Mouse (Mus musculus) midbrain, postnatal 0 days (tissue): Measurements from ENCODE around the gene Fam49a. TPM values are rescaled to one million over a fixed set of nuclear protein-coding genes. Genes with fewer than 3 reads are reported as not detected.
A peak's percentile ranks its signal among the peaks of the same experiment; 100 is the strongest.

Source experiments
- ATAC-seq: fragments of 200-750 bp; cut with Nextera tagmentation; 2 replicates; pipeline ENCODE4 v1.8.0; 2017; ENCODE audit warnings: moderate number of reproducible peaks, mild to moderate bottlenecking, moderate TSS enrichment, moderate library complexity; ENCODE audit not compliant: low FRiP score
- DNase-seq: peaks from one replicate; pipeline ENCODE4 v3.0.0-alpha.2; 2015; ENCODE audit warnings: low spot score
- H3K27ac ChIP-seq: fragments of 300-500 bp; sonication (generic); 2 replicates; pipeline ENCODE4 v1.5.1; 2014; ENCODE audit warnings: low read depth, mild to moderate bottlenecking, low read length, mixed read lengths
- H3K27me3 ChIP-seq: fragments of 300-500 bp; sonication (generic); 2 replicates; pipeline ENCODE4 v1.6.1; 2014; ENCODE audit warnings: low read length, control low read depth, mixed read lengths; ENCODE audit not compliant: insufficient read depth
- H3K36me3 ChIP-seq: fragments of 300-500 bp; sonication (generic); 2 replicates; pipeline ENCODE4 v1.6.1; 2014; ENCODE audit warnings: low read length, control low read depth, mixed read lengths; ENCODE audit not compliant: insufficient read depth
- H3K4me1 ChIP-seq: fragments of 300-500 bp; sonication (generic); 2 replicates; pipeline ENCODE4 v1.6.1; 2014; ENCODE audit warnings: mild to moderate bottlenecking, control low read depth, antibody characterized with exemption, low read length, mixed read lengths; ENCODE audit not compliant: insufficient read depth
- H3K4me2 ChIP-seq: fragments of 300-500 bp; sonication (generic); 2 replicates; pipeline ENCODE4 v1.6.1; 2014; ENCODE audit warnings: low read depth, mild to moderate bottlenecking, low read length, mixed read lengths; ENCODE audit not compliant: poor library complexity, severe bottlenecking
- H3K4me3 ChIP-seq: fragments of 300-500 bp; sonication (generic); 2 replicates; pipeline ENCODE4 v1.5.1; 2014; ENCODE audit warnings: low read depth, mild to moderate bottlenecking, low read length, moderate library complexity
- H3K9ac ChIP-seq: fragments of 300-500 bp; sonication (generic); replicated peaks from 2 replicates; pipeline ENCODE4 v1.6.1; 2014; ENCODE audit warnings: mild to moderate bottlenecking, low read length, moderate library complexity, mixed read lengths; ENCODE audit not compliant: poor library complexity, severe bottlenecking
- H3K9me3 ChIP-seq: fragments of 300-500 bp; sonication (generic); 2 replicates; pipeline ENCODE4 v1.6.1; 2016; ENCODE audit warnings: low read length, control low read depth
- CTCF ChIP-seq: IDR thresholded peaks from 2 replicates; pipeline ENCODE4 v1.5.1; 2016; ENCODE audit warnings: antibody characterized with exemption, mild to moderate bottlenecking
- WGBS: fragments of 180-500 bp; shearing (Covaris S2); extraction: QIAGEN DNeasy Blood & Tissue Kit; methylation state at CpG from one replicate; pipeline ENCODE4 v1.1.7; 2014; 5-methylcytosine and 5-hydroxymethylcytosine counted together
- polyA plus RNA-seq: library from polyadenylated mRNA; unstranded; fragments of >200 nt; fragmentation: Nextera tagmentation; extraction: Ambion mirVana; gene quantifications from 2 replicates; pipeline ENCODE4 v1.2.1, GENCODE M21; 2015
- total RNA-seq: library from RNA; depleted of rRNA; stranded (reverse); fragments of >200 nt; gene quantifications from 2 replicates; pipeline ENCODE4 v1.2.3, GENCODE M21; 2014

The Fam49a gene
- total and polyA plus RNA-seq, 2 experiments from 2014 or later = 58.3 to 88.2 TPM

DNA sequence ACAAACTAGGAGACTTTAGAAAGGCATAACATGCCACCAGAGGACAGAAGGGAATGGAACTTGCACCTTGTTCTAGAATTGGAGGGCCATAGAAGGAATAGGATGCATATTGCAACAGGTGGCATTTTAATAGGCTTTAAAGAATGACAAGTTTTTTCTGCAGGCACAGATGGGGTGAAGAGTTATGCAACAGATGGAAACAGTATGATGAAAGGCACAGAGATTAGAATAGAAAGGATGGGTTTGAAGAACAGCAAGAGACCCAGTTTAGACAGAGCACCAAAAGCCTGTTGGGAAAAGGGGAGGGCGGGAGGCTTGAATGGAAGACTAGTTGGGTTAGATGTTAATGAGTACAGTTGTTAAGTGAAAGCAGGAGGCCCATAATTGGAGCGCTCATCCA is 81.4 kb downstream of the Fam49a start:
- DNase-seq (no peak), ATAC-seq (no peak)
- 94% methylated on average over 2 of the region's 2 CpGs for WGBS
- Histone ChIP-seq H3K9me3 (no peaks in the 10 kb centered on the region), H3K4me1 (no peaks in the 10 kb centered on the region), H3K9ac (no peak overlapping the region), H3K4me3 (no peak overlapping the region), H3K4me2 (no peak overlapping the region), H3K36me3 (no peaks in the 10 kb centered on the region), H3K27ac (no peak overlapping the region), H3K27me3 (no peaks in the 10 kb centered on the region)
- TF ChIP-seq CTCF = no peak

- H3K9me3 ChIP-seq = no peaks in the 10 kb centered on the region
- H3K9ac ChIP-seq = no peak overlapping the region
- no peaks in the 10 kb centered on the region for H3K4me1 ChIP-seq
- DNase-seq (no peak), ATAC-seq (no peak)
- no peak overlapping the region for H3K4me2 ChIP-seq
- no peaks in the 10 kb centered on the region for H3K36me3 ChIP-seq
- no peak overlapping the region for H3K4me3 ChIP-seq
- H3K27me3 ChIP-seq = no peaks in the 10 kb centered on the region
- TF ChIP-seq CTCF = no peak
- no peak overlapping the region for H3K27ac ChIP-seq
- 80% methylated on average over 2 of the region's 2 CpGs for WGBS
Observed at GRCm38 (mm10) chr12:12348625-12349024, 86.7 kb downstream of the Fam49a start.

- 83% methylated on average over 6 of the region's 6 CpGs for WGBS
- Histone ChIP-seq H3K36me3 (no peaks in the 10 kb centered on the region), H3K9ac (no peak overlapping the region), H3K27me3 (no peaks in the 10 kb centered on the region), H3K4me2 (no peak overlapping the region), H3K9me3 (no peaks in the 10 kb centered on the region), H3K4me3 (no peak overlapping the region), H3K4me1 (no peaks in the 10 kb centered on the region), H3K27ac (no peak overlapping the region)
- no peak for DNase-seq
- ATAC-seq = no peak
- no peak for TF ChIP-seq CTCF
Observed at GRCm38 (mm10) chr12:12349645-12350288, 87.8 kb downstream of the Fam49a start.

DNA sequence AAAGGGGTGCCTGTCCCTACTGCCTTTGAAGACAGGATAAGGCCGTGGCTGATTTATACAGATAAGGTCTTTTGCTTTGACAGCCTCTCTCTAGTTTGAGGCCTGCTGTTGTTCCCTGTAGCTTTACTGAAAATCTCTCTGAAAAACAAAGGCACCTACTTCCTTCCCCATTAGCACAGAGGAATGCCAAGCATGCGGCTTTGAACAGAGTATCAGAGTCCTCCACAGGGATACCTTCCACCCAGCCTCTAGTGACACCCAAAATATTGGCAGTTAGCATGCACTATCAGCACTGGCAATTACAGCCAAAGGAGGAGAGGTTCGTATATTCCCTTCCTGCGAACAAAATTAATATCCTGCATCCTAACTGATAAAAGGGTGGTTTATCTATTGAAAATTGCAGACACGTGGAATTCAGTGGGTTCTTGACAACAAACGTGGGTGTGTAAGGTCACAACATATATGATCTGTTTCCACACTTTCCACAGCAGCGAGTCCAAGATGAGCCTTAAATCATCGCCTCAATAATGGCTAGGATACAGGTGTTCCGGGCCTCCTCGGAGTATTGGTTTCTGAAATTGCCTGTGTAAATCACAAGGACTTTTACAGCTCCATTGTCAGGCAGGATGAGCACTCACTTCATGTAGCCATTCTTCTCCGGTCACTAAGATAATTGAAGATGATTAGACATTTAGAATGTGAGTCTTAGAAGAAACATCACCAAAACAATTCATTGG is 90.0 kb downstream of the Fam49a start:
- no peak for TF ChIP-seq CTCF
- Histone ChIP-seq H3K4me3 (no peak overlapping the region), H3K4me2 (no peak overlapping the region), H3K4me1 (no peaks in the 10 kb centered on the region), H3K27ac (no peak overlapping the region), H3K36me3 (no peaks in the 10 kb centered on the region), H3K9me3 (no peaks in the 10 kb centered on the region), H3K9ac (no peak overlapping the region), H3K27me3 (no peaks in the 10 kb centered on the region)
- DNase-seq = no peak
- no peak; the same call in 1 of the 2 replicates for ATAC-seq
- WGBS = 76% methylated on average over 11 of the region's 11 CpGs

DNA sequence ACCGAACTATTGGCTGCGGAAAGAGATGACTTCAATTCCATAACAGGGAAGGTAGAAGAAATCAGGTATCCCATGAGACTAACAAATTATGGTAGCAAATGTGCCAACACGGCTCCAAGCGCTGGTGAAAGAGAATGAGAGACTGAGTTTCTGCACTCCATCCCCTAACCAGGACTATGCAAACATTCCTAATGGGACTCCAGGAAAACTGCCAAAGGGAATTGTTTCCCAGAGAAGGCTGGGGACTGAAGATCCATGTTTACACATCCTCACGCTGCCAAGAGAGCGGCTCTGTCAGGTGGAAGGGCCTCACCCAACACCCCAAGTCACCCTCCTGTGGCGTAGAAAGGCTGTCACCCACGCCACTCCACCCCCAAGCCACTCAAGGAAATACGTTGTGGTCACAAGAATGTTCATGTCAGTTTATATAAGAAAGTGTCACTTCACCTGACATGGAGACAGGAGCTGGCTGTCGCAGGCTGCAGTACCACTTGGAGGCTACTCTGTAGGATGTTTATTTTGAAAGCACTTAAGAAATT is 92.2 kb downstream of the Fam49a start:
- TF ChIP-seq CTCF = no peak
- Histone ChIP-seq H3K4me3 (no peak overlapping the region), H3K36me3 (0 out of 2 replicates have a peak, but pooled peaks cover 4% of the 10 kb centered on the region), H3K27ac (no peak overlapping the region), H3K9ac (no peak overlapping the region), H3K4me1 (no peaks in the 10 kb centered on the region), H3K4me2 (no peak overlapping the region), H3K27me3 (no peaks in the 10 kb centered on the region), H3K9me3 (no peaks in the 10 kb centered on the region)
- WGBS = 79% methylated on average over 10 of the region's 10 CpGs
- no peak for DNase-seq
- no peak for ATAC-seq

DNA sequence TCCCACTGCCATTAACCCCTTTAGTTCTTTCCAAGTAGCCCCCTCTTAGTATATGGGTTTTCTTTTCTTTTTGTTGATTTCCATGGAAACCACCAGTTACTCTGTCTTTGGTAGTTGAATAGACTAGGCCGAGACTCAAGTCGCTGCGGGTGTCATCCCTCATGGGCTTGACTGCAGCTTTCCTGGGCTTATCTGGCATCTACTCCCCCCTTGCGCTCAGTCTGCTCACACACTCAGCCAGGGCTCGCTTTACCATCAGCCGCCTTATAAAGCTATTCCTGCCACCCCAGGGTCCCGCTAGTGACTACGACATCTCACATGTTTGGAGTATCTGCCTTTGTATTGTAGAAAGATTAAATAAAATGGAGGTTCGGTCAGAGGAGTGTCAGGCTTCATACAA is 94.1 kb downstream of the Fam49a start:
- DNase-seq (peak; percentile 34), ATAC-seq (no peak)
- H3K4me1 ChIP-seq = no peaks in the 10 kb centered on the region
- H3K4me3 ChIP-seq = no peak overlapping the region
- H3K9ac ChIP-seq = no peak overlapping the region
- TF ChIP-seq CTCF = no peak
- no peak overlapping the region for H3K4me2 ChIP-seq
- no peak overlapping the region for H3K27ac ChIP-seq
- H3K36me3 ChIP-seq = peaks cover 7% of the 10 kb centered on the region; the same call in 1 of the 2 replicates
- 65% methylated on average over 9 of the region's 9 CpGs for WGBS
- no peaks in the 10 kb centered on the region for H3K27me3 ChIP-seq
- no peaks in the 10 kb centered on the region for H3K9me3 ChIP-seq
